Mouse (Mus musculus): ENCODE data around the gene Ccdc60. TPM values are rescaled to one million over a fixed set of nuclear protein-coding genes. Genes with fewer than 3 reads are reported as not detected.

Ccdc60 gene
- polyA plus RNA-seq (2012; rRNA removed): 0.54 and 0.78 TPM in 2 replicates

GRCm38 (mm10) chr5:116288849-116289570 lies at the start of gene Ccdc60:
Ccdc60 (minus strand) TSS chr5:116288985.

GRCm38 (mm10) chr5:116083081-116083480 lies 205.7 kb downstream of the Ccdc60 start, which contains the start of gene Tmem233:
Tmem233 (minus strand) TSS chr5:116083244.

Other genes starting within 250 kb of the Ccdc60 start
- gene Tmem233, start 205.7 kb downstream of the Ccdc60 start, polyA plus RNA-seq (2012; rRNA removed): not detected in 2 replicates
- 26.7 and 39.4 TPM in 2 replicates for gene Hspb8, start 133.9 kb upstream of the Ccdc60 start, polyA plus RNA-seq (2012; rRNA removed)

Data from colon, adult 2 months (tissue).